Mouse (Mus musculus): ENCODE data around the gene Gsdma.
"Not testable (repeated sequence)": the region's sequence is repeated elsewhere in the genome, so short reads cannot be mapped to it uniquely, and the experiment has no call there.

Gene Gsdma

DNA sequence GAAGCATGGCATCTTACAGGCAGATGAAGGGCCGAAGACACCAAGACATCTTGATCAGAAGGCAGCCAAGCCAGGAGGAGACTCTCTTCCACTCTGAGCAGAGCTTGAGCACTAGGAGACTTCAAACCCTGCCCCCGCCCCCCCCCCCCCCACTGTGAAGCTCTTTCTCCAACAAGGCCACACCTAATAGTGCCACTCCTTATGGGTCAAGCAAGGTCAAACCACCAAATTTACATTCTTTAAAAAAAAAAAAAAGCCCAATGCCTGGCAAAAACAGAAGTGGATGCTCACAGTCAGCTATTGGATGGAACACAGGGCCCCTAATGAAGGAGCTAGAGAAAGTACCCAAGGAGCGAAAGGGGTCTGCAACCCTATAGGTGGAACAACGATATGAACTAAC is 16.4 kb downstream of the Gsdma start:
- not testable (repeated sequence) for DNase-seq (ENCODE audit: extremely low spot score)

DNA sequence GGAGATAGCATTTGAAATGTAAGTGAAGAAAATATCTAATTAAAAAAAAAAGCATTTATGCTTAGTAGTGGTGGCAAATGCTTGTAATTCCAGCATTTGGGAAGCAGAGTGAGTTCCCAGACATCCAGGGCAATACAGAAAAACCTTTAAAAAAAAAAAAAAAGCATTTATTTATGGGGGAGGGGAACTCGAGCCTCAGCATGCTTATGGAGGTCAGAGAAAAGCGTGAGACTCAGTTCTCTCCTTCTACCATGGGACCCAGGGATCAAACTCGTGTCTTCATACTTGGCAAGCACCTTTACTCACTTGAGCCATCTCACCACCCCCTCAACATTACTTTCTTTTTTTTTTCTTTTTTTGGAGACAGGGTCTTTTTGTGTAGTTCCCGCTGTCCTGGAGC is 17.0 kb downstream of the Gsdma start:
- no peak for DNase-seq (ENCODE audit: extremely low spot score)

DNA sequence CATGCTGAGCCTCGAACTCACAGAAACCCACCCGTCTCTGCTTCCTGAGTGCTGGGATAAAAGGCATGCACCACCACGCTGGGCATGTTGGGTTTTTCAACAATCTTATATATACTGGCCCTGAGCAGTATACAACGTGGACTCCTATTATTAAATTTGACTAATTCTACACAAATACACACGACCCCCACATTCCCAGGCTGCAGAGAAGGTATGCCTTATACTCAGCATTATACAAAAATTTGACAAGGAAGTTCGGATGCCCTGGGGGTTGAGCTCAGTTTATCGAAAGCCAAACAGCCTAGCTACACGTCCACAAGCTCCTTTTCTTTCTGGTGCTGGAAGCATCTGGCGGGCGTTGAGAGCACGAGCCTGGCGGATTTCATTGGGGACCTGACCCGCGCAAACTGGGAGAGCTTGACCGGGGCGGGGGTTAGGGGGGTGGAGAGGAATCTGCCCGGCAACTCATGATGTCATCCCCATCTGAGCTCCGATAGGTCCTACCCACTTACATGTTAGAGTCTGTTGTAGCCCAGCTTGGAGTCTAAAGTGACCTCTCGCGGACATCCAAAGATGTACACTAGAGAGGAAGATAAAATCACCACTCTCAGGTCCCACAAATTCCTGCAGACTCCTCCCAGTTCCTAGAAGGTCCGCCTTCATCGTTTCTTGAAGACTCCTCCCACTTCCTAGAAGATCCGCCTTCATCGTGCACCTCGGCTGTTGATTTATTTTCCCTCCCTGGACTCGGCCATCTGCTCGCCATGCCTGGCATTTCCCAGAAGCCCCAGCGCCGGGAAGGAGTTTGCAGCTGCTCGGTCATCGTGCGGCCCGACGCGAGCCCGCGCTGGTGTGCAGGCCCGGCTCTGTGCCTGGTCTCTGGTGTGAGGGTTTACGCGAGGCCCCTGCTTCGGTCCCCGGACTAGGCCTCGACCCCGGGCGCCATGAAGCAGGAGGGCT is 17.9 kb downstream of the Gsdma start, which contains the start of gene Psmd3:
TSS of gene Psmd3 (plus strand) at position 769 of the 960 bp plus-strand sequence.
- DNase-seq (ENCODE audit: extremely low spot score): peak; percentile 98

DNA sequence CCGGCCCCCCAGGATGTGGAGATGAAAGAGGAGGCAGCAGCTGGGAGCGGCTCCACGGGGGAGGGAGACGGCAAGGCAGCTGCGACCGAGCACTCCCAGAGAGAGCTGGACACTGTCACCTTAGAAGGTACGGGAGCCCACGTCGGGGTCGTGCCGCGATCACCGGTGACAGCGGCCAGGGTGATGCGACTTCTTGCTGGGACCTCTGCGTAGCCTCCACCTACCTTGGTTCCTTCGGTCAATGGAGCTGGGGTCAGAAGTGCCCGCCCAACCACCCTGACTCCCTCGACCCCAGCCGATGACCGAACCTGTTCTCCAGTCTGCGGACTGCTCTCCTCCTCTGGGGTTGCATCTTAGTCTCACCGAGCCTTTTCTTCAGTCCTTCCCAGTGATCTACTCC is 18.7 kb downstream of the Gsdma start:
- peak; percentile 18 for DNase-seq (ENCODE audit: extremely low spot score)

DNA sequence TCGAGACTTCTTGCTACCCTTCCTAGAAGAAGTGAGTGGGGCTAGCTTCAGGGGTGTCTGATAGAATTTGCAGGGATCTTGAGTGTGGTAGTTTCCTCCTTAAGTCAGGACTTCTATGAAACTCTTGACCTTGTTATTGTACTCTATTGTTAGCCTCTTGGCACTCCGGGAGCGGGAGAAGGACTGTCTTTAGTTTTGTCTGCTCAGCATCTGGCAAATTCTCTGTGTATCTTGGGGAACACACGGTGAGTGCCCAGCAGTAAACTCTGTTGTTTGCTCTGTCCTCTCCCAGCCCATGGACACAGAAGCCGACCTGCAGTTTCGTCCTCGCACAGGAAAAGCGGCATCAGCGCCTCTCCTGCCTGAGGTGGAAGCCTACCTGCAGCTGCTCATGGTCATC is 21.5 kb downstream of the Gsdma start:
- no peak for DNase-seq (ENCODE audit: extremely low spot score)

DNA sequence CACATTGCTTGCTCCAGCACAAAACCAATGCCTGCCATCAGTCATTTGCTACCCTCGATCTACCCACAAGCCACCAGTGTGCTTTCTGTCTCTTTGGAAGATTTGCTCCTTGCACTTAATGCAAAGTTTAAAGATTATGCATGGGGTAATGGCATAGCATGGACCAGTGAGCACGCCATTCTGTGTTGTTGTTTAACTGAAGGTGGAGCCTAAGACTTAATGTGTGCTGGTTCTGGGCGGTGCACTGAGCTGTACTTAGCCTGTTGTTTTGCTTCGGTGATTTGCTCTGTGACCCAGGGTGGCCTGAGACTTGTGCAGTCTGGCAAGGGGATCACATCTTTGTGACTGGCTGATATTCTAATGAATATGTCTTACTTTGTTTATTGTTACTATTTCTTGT is 22.8 kb downstream of the Gsdma start:
- DNase-seq (ENCODE audit: extremely low spot score): no peak

DNA sequence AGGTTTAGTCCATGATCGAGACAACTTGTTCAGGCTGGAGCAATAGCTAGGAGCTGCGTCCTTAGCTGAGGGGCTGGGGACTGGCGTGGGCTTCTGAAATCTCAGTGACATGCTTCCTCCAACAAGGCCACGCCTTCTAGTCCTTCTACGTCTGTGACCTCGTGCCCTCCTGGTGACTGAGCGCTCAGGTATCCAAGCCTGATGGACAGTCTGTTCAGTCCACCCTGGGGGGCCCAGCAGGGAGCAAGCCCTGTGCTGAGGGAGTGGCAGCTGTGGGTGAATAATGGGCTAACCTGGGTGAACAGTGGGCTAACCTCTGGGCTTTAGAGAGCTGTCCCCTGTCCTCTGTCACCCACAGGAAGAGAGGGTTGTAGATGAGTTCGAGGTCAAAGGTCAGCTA is 23.9 kb downstream of the Gsdma start:
- no peak for DNase-seq (ENCODE audit: extremely low spot score)

DNA sequence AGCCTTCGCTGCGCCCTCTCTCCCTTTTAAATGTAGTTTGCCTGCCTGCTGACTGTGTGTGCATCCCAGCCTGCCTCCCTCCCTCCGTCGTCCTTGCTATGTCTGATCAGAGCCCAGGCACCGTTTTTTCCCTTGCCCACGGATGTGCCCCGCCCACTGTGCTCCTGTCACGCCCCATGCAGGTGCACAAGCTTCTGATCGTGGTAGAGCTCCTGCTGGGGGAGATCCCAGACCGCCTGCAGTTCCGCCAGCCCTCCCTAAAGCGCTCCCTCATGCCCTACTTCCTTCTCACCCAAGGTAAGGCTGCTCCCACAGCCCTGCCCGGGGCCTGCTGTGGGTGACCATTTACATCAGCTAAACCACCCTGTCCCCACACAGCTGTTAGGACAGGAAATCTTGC is 29.1 kb downstream of the Gsdma start:
- no peak for DNase-seq (ENCODE audit: extremely low spot score)

DNA sequence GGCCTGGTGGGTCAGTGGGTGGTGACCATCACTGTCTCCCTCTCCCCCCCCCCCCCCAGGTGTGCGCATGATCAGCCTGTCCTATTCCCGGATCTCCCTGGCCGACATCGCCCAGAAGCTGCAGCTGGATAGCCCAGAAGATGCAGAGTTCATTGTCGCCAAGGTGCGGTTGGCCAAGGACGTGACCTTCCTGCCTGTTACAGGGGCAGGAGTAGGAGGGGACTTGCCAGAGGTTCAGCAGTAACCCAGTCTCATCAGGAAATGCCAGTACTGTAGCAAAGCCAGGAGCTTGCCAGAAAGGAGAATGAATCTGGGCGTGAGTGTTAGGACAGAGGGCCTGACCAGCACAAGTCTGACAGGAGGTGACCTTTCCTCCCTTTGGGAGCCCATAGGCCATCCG is 29.6 kb downstream of the Gsdma start:
- no peak for DNase-seq (ENCODE audit: extremely low spot score)

DNA sequence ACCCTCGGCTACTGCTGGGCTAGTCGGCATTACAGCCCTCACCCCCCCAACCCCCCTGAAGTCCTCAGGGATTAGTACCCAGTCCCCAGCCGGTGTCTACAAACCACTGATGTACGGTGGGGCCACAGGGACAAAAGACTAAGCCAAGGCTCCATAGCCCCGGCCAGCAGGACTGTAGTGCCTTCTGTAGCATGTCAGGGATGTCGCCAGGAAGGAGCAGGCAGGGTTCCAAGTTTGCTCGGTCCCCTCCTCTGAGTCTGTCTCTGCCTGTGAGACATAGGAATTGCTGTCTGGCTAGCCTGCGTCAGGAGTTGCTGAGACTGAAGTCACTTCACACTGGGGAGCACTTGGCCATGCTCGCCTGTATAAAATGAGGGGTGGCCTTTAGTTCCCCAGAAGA is 30.1 kb downstream of the Gsdma start:
- DNase-seq (ENCODE audit: extremely low spot score): no peak

DNA sequence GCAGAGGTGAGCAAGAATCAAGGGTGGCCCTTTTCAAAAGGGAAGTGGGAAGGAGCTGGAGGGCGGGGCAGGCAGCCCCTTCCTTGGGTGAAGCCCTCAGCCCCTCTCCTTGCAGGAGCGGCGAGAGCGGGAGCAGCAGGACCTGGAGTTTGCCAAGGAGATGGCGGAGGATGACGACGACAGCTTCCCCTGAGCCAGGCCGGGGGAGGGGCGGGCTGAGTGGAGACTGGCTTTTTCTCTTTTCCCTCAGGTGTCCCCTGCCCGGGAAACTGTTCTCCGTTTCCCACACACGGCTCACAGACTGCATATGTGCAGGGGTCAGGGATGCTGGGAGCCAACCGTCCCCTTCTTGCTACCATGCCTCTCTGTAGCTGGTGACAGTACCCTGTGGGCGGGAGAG is 31.3 kb downstream of the Gsdma start:
- DNase-seq (ENCODE audit: extremely low spot score): no peak

DNA sequence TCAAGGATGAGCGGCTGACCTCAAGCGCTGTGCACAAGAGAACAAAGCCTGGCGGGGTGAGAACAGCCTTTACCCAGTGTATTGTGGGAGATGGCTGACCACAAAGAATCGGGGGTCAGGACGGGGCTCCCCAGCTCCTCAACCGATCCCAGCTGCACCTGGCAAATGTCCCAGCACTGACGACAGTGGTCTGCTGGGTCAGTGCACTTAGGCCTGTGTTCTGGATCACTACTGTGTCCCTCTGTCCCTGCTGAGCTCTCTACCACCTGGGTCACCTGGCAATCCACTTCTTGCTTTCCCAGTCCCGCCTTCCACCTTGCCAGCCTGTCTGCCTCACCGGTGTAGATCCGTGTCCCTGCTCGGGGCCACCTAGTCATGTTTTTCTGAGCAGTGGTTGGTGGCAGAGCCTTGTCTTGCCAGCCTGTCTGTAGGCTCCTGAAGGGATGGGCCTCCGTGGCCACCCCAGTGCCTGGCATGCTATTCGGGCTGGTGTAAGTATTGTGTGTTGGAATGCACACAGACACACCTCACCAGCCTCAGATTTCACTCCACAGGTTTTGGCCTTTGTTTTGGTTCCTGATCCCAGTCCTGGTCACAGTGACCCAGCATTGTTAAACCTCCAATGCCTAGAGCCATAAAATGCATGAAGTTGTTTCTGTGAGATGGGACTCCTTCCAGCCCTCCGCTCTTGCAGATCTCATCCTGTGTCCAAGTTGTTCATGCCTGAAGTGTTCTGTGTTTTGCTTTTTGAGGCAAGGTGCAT is 32.5 kb downstream of the Gsdma start:
- DNase-seq (ENCODE audit: extremely low spot score): no peak

DNA sequence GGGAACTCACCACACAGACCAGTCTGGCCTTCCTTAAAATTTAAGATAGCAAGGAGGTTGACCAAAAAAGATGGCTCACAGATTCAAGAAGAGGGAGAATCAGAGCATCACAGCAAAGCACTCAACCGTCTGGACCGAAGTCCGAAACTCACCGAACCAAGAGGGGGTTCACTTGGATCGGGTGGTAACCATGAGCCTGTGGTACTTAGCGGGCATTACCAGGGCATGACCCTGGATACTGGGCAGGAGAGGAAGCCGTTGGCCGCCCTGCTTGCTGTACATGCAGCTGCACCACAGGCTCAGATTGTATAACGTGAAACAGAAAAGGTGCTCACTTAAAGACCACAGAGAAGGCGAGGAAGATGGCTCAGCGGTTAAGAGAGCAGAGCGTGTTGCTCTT is 33.1 kb downstream of the Gsdma start:
- no peak for DNase-seq (ENCODE audit: extremely low spot score)

DNA sequence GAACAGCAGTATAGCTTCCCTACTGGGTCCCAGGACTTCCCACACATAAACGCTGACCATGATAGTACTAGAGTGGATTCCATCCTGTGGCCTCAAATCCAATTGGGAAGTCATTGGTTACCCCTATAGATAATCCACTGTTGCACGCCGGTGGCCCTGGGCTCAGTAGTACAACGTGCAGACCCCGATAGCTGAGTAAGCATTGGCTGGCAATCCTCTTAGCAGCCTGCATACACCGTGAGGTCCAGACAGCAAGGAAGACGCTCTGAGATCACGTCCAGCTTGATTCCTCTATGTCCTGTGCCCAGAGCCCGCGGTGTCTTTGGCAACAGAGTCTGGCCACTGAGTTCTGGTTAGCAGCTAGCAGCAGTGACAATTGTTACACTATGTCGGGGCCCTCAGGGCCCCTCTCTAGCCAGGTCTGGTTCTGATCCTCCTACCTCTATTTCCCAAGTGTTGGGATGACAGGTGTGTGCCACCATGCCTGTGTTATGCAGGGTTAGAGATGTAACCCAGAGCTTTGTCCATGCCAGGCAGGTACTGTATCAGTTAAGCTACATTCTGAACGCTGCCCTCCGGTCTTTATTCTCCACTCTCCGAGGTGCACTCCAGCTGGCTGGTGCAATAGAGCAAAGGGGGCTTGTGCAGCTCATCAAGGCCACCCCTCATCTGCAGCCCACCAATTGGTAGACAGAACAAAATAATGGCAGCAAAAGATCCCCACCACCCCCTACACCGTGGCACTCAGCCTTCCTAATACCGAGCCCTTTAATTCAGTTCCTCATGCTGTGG is 34.9 kb downstream of the Gsdma start:
- DNase-seq (ENCODE audit: extremely low spot score): no peak

DNA sequence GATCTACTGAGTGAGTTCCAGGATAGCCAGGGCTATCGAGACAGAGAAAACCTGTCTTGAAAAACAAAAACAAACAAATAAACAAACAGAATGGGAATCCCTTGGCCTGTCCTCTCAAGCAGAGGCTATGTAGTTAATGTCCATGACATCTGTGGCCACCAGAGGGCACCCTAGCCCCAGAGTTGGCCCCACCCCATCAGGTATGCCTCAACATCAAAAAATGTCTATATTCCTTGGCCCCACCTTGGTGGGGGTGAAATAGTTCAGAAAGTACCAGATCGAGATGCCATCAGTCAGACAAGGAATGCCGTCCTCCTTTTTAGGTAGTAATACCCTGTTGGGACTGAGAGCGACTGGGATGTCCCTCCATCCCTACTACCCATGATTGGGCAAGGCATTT is 35.8 kb downstream of the Gsdma start:
- peak; percentile 55 for DNase-seq (ENCODE audit: extremely low spot score)

DNA sequence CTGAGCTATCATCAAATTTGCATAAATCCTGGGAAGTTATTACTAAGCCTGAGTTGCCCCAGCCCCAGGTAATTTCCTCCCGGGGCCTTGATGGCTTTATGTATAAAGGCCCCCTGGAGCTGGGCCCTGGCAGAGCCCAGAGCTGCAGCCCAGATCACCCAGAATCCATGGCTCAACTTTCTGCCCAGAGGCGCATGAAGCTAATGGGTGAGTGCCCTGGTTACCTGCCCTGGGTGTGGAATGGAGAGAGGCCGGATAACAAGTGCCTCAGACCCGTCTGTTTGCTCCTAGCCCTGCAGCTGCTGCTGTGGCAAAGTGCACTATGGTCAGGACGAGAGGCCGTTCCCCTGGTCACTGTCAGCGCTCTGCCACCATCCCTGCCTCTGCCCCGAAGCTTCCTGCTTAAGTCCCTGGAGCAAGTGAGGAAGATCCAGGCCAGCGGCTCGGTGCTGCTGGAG is 37.1 kb downstream of the Gsdma start, which contains the start of gene Csf3:
TSS of gene Csf3 (plus strand) at position 51 of the 458 bp plus-strand sequence.
- no peak for DNase-seq (ENCODE audit: extremely low spot score)

DNA sequence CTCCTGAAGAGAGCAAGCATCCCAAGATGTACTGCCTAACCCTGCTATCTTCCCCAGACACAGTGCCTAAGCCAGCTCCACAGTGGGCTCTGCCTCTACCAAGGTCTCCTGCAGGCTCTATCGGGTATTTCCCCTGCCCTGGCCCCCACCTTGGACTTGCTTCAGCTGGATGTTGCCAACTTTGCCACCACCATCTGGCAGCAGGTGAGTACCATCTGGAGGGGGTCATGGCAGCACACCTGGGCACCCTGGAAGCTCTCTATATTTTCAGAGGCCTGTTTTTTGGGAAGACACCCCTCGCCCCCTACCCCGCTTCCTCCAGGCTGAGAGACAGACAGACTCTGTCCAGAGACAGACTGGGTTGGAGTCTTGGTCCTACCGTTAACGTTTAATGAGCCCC is 38.2 kb downstream of the Gsdma start:
- no peak for DNase-seq (ENCODE audit: extremely low spot score)

DNA sequence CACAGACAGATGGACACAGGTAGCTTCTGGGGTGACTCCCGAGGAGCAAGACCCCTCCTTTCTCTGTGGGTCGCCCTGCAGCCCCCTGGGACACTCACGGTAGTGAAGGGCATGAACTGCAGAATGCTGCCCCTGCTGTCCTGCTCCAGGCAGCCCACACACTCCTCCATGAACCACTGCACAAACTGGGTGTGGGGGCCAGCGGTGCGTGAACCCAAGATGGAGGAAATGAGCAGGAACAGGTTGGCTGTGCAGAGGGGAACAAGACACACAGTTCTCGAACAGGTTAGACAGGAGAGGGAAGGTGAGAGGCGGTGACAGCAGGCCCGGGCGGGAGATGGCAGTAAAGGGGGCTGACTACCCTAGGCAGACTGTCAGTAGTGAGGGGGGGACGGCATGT is 40.9 kb downstream of the Gsdma start:
- DNase-seq (ENCODE audit: extremely low spot score): no peak

DNA sequence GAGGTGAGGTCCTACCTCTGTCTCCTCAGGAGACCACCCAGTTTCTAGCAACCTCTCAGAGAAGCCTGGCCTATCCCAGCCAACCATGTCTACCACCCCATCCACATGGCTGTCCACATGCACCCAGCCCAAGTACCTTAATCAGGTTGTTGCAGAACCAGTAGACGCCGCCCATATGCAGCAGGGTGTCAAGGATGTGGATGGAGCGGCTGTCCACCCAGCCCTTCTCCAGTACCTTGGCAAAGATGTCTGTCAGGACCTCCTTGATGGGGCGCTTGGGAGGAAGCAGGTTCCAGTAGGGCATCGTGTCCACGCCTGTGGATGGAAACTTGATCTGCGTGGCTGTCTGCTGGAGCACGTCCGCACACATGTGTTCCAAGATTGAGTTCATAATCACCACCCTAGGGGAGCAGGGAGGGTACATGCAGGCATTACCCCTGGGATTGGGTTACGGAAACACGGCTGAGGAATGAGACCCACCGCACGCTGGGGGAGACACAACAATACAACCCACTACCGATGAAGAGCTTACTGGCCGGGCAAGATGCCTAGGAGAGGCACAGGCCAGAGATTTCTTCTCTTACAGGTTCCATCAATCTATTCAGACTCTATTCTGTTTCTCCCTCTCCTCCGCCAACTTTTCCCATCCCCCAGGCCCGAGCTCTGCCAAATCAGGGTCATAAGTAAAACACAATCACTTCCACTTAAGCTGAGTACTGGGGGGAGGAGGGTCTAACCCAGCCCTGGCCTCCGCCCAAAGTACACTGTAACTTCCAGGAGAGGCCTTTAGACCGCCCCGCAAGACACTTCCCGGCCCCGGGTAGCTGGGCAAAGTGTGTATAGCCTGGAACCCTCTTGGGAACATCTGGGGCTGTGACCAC is 43.5 kb downstream of the Gsdma start:
- no peak for DNase-seq (ENCODE audit: extremely low spot score)

DNA sequence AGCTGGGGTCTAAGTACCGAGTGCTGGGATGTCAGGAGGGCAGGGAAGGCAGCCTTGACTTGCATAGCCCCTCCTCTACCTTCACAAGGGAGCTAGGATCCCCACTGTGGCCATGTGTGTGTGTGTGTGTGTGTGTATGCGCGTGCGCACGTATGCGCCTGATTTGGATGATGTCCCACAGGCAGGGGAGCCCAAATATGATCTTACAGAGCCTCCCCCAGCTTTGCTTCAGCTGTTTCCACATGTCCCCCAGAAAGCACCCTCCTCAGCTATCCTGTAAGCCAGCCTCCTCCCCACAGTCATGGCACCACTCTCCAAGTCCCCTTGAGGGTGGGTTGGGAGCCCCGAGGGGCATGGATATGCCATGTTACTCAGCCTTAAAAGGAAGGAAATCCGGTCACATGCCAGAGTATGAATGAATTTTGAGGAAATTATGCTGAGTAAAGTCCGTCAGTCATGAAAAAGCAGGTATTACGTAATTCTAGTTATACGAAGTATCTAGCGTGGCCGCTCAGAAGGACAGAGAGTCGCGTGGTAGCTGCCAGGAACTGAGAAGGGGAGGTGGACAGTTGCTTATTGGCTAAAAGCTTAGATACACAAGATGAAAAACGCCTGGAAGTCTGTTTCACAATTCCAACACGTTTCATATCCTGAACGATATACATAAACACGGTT is 44.3 kb downstream of the Gsdma start:
- DNase-seq (ENCODE audit: extremely low spot score): no peak

All from embryo, embryonic 9.5 days (tissue).